Mouse (Mus musculus) ES-E14 (cell line): ENCODE results near the gene Apon.

Source experiments
- CHD2 ChIP-seq: IDR thresholded peaks from 2 replicates; pipeline ENCODE4 v1.6.1; 2014; ENCODE audit warnings: mild to moderate bottlenecking, low read depth, low read length, inconsistent platforms
- HCFC1 ChIP-seq: IDR thresholded peaks from 2 replicates; pipeline ENCODE4 v1.6.1; 2012; ENCODE audit warnings: low read length, inconsistent platforms, borderline replicate concordance; ENCODE audit not compliant: insufficient read depth
- MAFK ChIP-seq: IDR thresholded peaks from 2 replicates; pipeline ENCODE4 v1.6.1; 2014; ENCODE audit warnings: mild to moderate bottlenecking, low read depth, low read length, inconsistent platforms; ENCODE audit not compliant: insufficient read depth
- ZC3H11A ChIP-seq: IDR thresholded peaks from 2 replicates; pipeline ENCODE4 v1.6.1; 2012; ENCODE audit warnings: low read depth, mild to moderate bottlenecking, inconsistent platforms, low read length, borderline replicate concordance
- ZNF384 ChIP-seq: IDR thresholded peaks from 2 replicates; pipeline ENCODE4 v1.6.1; 2012; ENCODE audit warnings: low read depth, low read length, inconsistent platforms

DNA sequence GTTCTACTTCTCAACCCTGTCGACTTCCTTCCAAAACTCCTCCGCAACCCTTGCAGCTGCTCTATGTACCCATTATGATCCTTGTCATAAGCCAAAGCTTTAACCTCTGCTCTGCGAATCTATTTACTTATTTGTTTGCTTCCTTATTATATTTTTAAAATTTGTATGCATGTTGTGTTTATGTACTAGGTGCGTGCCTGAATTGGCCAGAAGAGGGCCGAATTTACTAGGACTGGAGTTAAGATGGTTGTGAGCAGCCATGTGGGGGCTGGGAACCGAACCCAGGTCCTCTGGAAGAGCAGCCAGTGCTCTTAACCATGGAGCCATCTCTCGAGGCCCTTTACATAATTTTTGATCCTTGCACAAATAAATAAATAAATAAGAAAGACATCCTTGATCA, 17.0 kb downstream of the Apon start:
- no peak for TF ChIP-seq ZNF384
- TF ChIP-seq HCFC1: no peak
- no peak for TF ChIP-seq CHD2
- no peak for TF ChIP-seq ZC3H11A
- no peak for TF ChIP-seq MAFK
